In genomic region chr19:37509725-37510124, GRCm38 (mm10) we compare ENCODE assay signal across 9 mouse cellular contexts. TPM values are rescaled to one million over a fixed set of nuclear protein-coding genes. Genes with fewer than 3 reads are reported as not detected.
DNase-seq lines count a peak whose midpoint lies in the region; ATAC-seq and TF ChIP-seq lines count a peak whose summit lies in the region.
"Had no signal": no experiment of that assay in that cellular context is flagged by ENCODE, and none has a peak within 500 bp of the region (broad histone marks: within the 10 kb centered on the region; RNA-seq: fewer than 3 reads in every experiment).

No protein-coding gene starts in this region.

- no peaks in the 10 kb centered on the region for H3K36me3 ChIP-seq in midbrain, embryonic 11.5 days (ENCODE audit: control insufficient read depth, insufficient read depth, low read length)
- no peaks in the 10 kb centered on the region for H3K36me3 ChIP-seq in midbrain, embryonic 13.5 days
- H3K36me3 ChIP-seq in kidney, postnatal 0 days (ENCODE audit: insufficient read depth, low read length): no peaks in the 10 kb centered on the region
- no peaks in the 10 kb centered on the region for H3K36me3 ChIP-seq in liver, embryonic 12.5 days
- H3K36me3 ChIP-seq: heart, embryonic 15.5 days had no signal

- H3K9me3 ChIP-seq in midbrain, embryonic 11.5 days (ENCODE audit: control insufficient read depth, low read length): no peaks in the 10 kb centered on the region
- H3K9me3 ChIP-seq in midbrain, embryonic 13.5 days: no peaks in the 10 kb centered on the region
- H3K9me3 ChIP-seq in kidney, postnatal 0 days (replicated peaks; ENCODE audit: low read length): no peaks in the 10 kb centered on the region
- no peaks in the 10 kb centered on the region for H3K9me3 ChIP-seq in liver, embryonic 12.5 days (replicated peaks)
- H3K9me3 ChIP-seq: heart, embryonic 15.5 days had no signal

- intact Hi-C loops in gastrocnemius, adult 2 months (cut with DNase I): loop anchor here (10.0 kb wide), 1 partner anchor 55 kb away; no protein-coding TSS in a partner anchor

- DNase-seq in midbrain, embryonic 11.5 days (ENCODE audit: low spot score, missing footprints): peak; percentile 95
- peak; percentile 94 for DNase-seq in c-Kit-positive CD71-negative TER-119-negative erythroid progenitor cells, embryonic 14.5 days (ENCODE audit: low read depth)
- peak; percentile 79 for DNase-seq in gastrocnemius, adult 2 months
- DNase-seq in kidney, postnatal 0 days (ENCODE audit: low spot score): peak; percentile 78
- DNase-seq in ovary, postnatal 36 days (ENCODE audit: low spot score): peak; percentile 73
- DNase-seq in thymus, postnatal 10 days (ENCODE audit: low spot score in 2 of 2): peak; percentile 55 to 86

- TF ChIP-seq CTCF in gastrocnemius, adult 2 months (IDR thresholded peaks at IDR 0.05): peak; percentile 81
- peak; percentile 77 for TF ChIP-seq CTCF in kidney, postnatal 0 days (IDR thresholded peaks at IDR 0.05; ENCODE audit: low read depth)

- H3K4me2 ChIP-seq in midbrain, embryonic 11.5 days: no peak overlapping the region
- H3K4me2 ChIP-seq in midbrain, embryonic 13.5 days (replicated peaks): no peak overlapping the region
- H3K4me2 ChIP-seq in kidney, postnatal 0 days (ENCODE audit: low read length): no peak overlapping the region
- no peak overlapping the region for H3K4me2 ChIP-seq in liver, embryonic 12.5 days
- H3K4me2 ChIP-seq: heart, embryonic 15.5 days had no signal

- H3K27ac ChIP-seq in midbrain, embryonic 11.5 days (ENCODE audit: low read depth, low read length): no peak overlapping the region
- no peak overlapping the region for H3K27ac ChIP-seq in midbrain, embryonic 13.5 days
- no peak overlapping the region for H3K27ac ChIP-seq in gastrocnemius, adult 2 months
- no peak overlapping the region for H3K27ac ChIP-seq in kidney, postnatal 0 days
- H3K27ac ChIP-seq in liver, embryonic 12.5 days: no peak overlapping the region
- H3K27ac ChIP-seq: heart, embryonic 15.5 days had no signal

- 15% methylated on average over 11 of the region's 11 CpGs for WGBS in midbrain, embryonic 11.5 days
- 17% methylated on average over 11 of the region's 11 CpGs for WGBS in midbrain, embryonic 13.5 days
- WGBS in kidney, postnatal 0 days: 18% methylated on average over 11 of the region's 11 CpGs
- WGBS in liver, embryonic 12.5 days (ENCODE audit: insufficient replicate concordance): 5% methylated on average over 11 of the region's 11 CpGs

- H3K4me1 ChIP-seq in midbrain, embryonic 11.5 days (ENCODE audit: control insufficient read depth, insufficient read depth, low read length): no peaks in the 10 kb centered on the region
- no peaks in the 10 kb centered on the region for H3K4me1 ChIP-seq in midbrain, embryonic 13.5 days (replicated peaks)
- H3K4me1 ChIP-seq in kidney, postnatal 0 days (replicated peaks; ENCODE audit: insufficient read depth, low read length): no peaks in the 10 kb centered on the region
- peaks cover 9% of the 10 kb centered on the region for H3K4me1 ChIP-seq in liver, embryonic 12.5 days

- no peak overlapping the region for H3K9ac ChIP-seq in midbrain, embryonic 11.5 days (ENCODE audit: low read length)
- H3K9ac ChIP-seq in midbrain, embryonic 13.5 days (replicated peaks): no peak overlapping the region
- no peak overlapping the region for H3K9ac ChIP-seq in kidney, postnatal 0 days (ENCODE audit: low read depth, low read length)
- H3K9ac ChIP-seq in liver, embryonic 12.5 days: no peak overlapping the region
- H3K9ac ChIP-seq: heart, embryonic 15.5 days had no signal

- H3K27me3 ChIP-seq in midbrain, embryonic 11.5 days (ENCODE audit: control insufficient read depth, insufficient read depth, low read length): no peaks in the 10 kb centered on the region
- H3K27me3 ChIP-seq in midbrain, embryonic 13.5 days: no peaks in the 10 kb centered on the region
- H3K27me3 ChIP-seq in kidney, postnatal 0 days (ENCODE audit: insufficient read depth, low read length): no peaks in the 10 kb centered on the region
- H3K27me3 ChIP-seq in liver, embryonic 12.5 days (replicated peaks): peaks cover 18% of the 10 kb centered on the region
- H3K27me3 ChIP-seq: heart, embryonic 15.5 days had no signal

- H3K4me3 ChIP-seq in midbrain, embryonic 11.5 days (ENCODE audit: low read depth, low read length): no peak overlapping the region
- H3K4me3 ChIP-seq in midbrain, embryonic 13.5 days (replicated peaks): no peak overlapping the region
- H3K4me3 ChIP-seq in gastrocnemius, adult 2 months: no peak overlapping the region
- H3K4me3 ChIP-seq in kidney, postnatal 0 days (replicated peaks; ENCODE audit: low read depth, low read length): no peak overlapping the region
- no peak overlapping the region for H3K4me3 ChIP-seq in liver, embryonic 12.5 days
- H3K4me3 ChIP-seq: heart, embryonic 15.5 days had no signal

- no peak for ATAC-seq in midbrain, embryonic 11.5 days (ENCODE audit: low FRiP score)
- no peak for ATAC-seq in midbrain, embryonic 13.5 days
- ATAC-seq in kidney, postnatal 0 days (replicated peaks; ENCODE audit: low FRiP score, low read depth): no peak
- ATAC-seq in liver, embryonic 12.5 days: peak; percentile 75

RNA-seq across cellular contexts. Expression of gene Exoc6, which starts 40.5 kb away (rescaled TPM):
- polyA plus RNA-seq in midbrain, embryonic 11.5 days (2014; fragmentation: Nextera tagmentation; extraction: Ambion mirVana): 8.6 and 9.6 TPM in 2 replicates
- polyA plus RNA-seq in midbrain, embryonic 13.5 days (2015; fragmentation: Nextera tagmentation; extraction: Ambion mirVana): 12.6 and 13.0 TPM in 2 replicates
- total RNA-seq in gastrocnemius, adult 2 months (2021): 10 to 100 TPM; 51.3 to 67.3 TPM
- polyA plus RNA-seq in kidney, postnatal 0 days (2015; fragmentation: Nextera tagmentation; extraction: Ambion mirVana): 28.1 and 29.9 TPM in 2 replicates
- polyA plus RNA-seq in liver, embryonic 12.5 days (2016; fragmentation: Nextera tagmentation; extraction: Ambion mirVana): 45.1 and 47.0 TPM in 2 replicates
